Mouse (Mus musculus) small intestine, adult 2 months (tissue): ENCODE results near the gene Mum1. TPM values are rescaled to one million over a fixed set of nuclear protein-coding genes. Genes with fewer than 3 reads are reported as not detected.

Experiments
- H3K27ac ChIP-seq: fragments of 200-500 bp; 2 replicates; pipeline ENCODE4 v1.5.1; 2012; ENCODE audit warnings: low read depth, low read length, control low read depth, inconsistent platforms; ENCODE audit not compliant: insufficient read depth
- H3K27me3 ChIP-seq: fragments of 200-500 bp; 2 replicates; pipeline ENCODE4 v1.6.1; 2012; ENCODE audit warnings: mild to moderate bottlenecking, moderate library complexity, low read length, inconsistent platforms; ENCODE audit not compliant: control insufficient read depth, insufficient read depth
- H3K36me3 ChIP-seq: fragments of 200-500 bp; 2 replicates; pipeline ENCODE4 v1.6.1; 2012; ENCODE audit warnings: mild to moderate bottlenecking, low read length, control low read depth, inconsistent platforms; ENCODE audit not compliant: control insufficient read depth, insufficient read depth
- H3K4me1 ChIP-seq: fragments of 200-500 bp; 2 replicates; pipeline ENCODE4 v1.6.1; 2012; ENCODE audit warnings: low read length, inconsistent platforms, mixed read lengths; ENCODE audit not compliant: control insufficient read depth, insufficient read depth, insufficient read length
- H3K4me3 ChIP-seq: fragments of 200-500 bp; 2 replicates; pipeline ENCODE4 v1.5.1; 2012; ENCODE audit warnings: low read depth, mild to moderate bottlenecking, control low read depth, inconsistent platforms, low read length, moderate library complexity
- CTCF ChIP-seq: fragments of 200-500 bp; IDR thresholded peaks from 2 replicates; pipeline ENCODE4 v1.5.1; 2012; ENCODE audit warnings: low read depth, mild to moderate bottlenecking, control low read depth, inconsistent platforms, low read length, moderate library complexity, mixed read lengths; ENCODE audit not compliant: insufficient replicate concordance, insufficient read length; ENCODE audit errors: extremely low read depth
- POLR2A ChIP-seq: fragments of 200-500 bp; IDR thresholded peaks from 2 replicates; pipeline ENCODE4 v1.6.1; 2012; ENCODE audit warnings: low read depth, mild to moderate bottlenecking, control low read depth, inconsistent platforms, low read length, moderate library complexity
- WGBS: fragments of 180-500 bp; shearing (Covaris S2); methylation state at CpG from one replicate; pipeline ENCODE4 v1.1.7; 2018; 5-methylcytosine and 5-hydroxymethylcytosine counted together
- polyA plus RNA-seq: library from polyadenylated mRNA; depleted of rRNA; stranded (reverse); fragments of >200 nt; gene quantifications from 2 replicates; pipeline ENCODE4 v1.2.3, GENCODE M21; 2012

Mum1 gene
- polyA plus RNA-seq, 1 experiment: 23.7 TPM

- TF ChIP-seq POLR2A (no peak), CTCF (no peak)
Observed at GRCm38 (mm10) chr10:80252011-80252410, 25.8 kb downstream of the Mum1 start.

DNA sequence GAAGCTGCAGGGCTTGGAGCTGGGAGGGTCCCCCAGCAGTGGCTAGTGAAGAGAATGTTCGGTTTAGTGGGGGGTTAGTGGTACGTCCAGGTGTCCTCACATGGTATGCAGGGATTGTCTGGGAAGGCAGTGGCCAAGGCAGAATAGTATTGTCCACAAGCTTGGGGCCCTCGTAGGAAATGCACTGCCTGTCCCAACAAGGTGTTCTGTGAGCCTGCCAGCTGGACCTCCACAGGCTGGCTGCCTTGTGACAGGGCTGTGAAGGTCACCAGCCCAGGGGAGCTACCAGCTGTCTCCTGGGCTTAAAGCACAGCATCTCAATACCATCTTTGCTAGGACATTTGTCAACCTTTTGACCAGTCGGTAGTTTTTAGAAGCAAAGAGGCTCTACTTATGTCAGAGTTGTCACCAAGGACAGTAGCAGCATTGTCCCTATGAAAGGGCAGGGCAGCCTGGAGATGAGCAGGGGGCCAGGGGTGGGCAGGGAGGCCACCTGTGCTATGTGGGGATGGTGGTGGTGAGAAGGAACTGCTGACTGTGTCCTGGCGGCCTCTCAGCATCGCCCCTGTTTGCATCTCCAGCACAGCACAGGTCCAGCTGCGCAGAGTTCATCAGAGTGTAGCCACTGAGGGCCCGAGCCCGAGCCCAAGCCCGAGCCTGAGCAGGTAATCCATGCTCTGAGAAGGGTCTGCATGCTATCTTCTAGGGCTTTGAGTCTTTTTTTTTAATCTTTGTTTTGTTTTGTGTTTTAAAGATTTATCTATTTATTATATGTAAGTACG is 26.4 kb downstream of the Mum1 start:
- Histone ChIP-seq H3K27ac (no peak overlapping the region), H3K4me3 (no peak overlapping the region), H3K4me1 (peaks cover 15% of the 10 kb centered on the region), H3K36me3 (peaks cover 36% of the 10 kb centered on the region), H3K27me3 (no peaks in the 10 kb centered on the region)
- no peak for TF ChIP-seq POLR2A
- TF ChIP-seq CTCF: no peak
- WGBS: 89% methylated on average over 11 of the region's 11 CpGs

More at GRCm38 (mm10) chr10:80252011-80252410, 25.8 kb downstream of the Mum1 start:
- Histone ChIP-seq H3K27ac (no peak overlapping the region), H3K36me3 (peaks cover 36% of the 10 kb centered on the region), H3K4me1 (peaks cover 14% of the 10 kb centered on the region), H3K4me3 (no peak overlapping the region), H3K27me3 (no peaks in the 10 kb centered on the region)

DNA sequence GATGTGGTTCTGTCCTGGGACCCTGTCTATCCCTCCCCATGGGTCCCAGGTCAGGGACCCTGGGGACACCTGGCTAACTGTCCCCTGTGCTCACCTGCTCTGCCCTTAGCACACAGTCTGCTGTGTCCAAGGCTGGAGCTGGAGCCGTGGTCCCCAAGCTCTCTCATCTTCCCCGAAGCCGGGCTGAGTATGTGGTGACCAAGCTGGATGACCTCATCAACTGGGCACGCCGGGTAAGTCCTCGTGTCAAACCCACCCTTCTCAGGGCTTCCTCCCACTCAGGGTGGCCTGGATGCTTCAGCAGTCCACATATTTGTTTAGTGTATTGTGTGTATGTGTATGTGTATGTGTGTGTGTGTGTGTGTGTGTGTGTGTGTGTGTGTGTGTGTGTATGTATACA is 27.3 kb downstream of the Mum1 start:
- no peak for TF ChIP-seq POLR2A
- no peak for TF ChIP-seq CTCF
- H3K4me1 ChIP-seq: peaks cover 19% of the 10 kb centered on the region
- peaks cover 38% of the 10 kb centered on the region for H3K36me3 ChIP-seq
- H3K27me3 ChIP-seq: no peaks in the 10 kb centered on the region
- no peak overlapping the region for H3K27ac ChIP-seq
- no peak overlapping the region for H3K4me3 ChIP-seq
- 70% methylated on average over 6 of the region's 6 CpGs for WGBS

DNA sequence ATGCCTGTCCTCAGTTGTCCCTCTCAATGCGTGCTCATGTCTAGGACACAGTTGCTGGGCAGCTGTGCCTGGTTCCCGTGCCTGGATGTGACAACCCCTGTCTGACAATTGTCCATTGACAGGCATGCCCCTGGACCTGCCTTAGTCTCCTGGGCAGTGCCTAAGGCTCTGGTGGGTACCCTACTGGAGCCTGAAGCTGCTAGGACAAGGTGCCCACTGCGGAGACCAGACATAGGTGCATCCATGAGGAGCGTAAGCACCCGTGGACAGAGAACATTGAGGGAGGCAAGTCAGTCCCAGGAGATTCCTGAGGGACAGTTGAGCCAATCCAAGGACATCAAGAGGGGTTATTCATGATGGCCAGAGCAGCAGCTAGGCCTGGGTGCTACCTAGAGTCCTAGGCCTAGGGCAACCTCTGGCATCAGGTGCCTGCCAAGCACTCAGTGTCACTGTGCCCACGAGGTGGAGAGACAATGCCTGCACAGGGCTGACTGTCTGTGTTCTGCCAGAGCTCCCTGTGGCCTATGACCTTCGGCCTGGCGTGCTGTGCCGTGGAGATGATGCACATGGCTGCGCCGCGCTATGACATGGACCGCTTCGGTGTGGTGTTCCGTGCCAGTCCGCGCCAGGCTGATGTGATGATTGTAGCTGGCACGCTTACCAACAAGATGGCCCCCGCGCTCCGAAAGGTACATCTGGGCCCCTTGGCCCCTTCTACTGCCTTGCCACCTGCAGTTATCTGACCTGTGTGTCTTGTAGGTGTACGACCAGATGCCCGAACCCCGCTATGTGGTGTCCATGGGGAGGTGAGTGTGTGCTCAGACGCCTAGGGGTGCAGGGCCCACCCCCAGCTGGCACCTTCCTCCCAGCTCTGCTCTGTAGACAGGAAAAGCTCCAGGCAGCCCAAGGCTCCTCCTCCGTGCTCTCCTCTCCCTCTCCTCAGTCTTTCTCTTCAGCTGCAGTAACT is 28.4 kb downstream of the Mum1 start:
- no peaks in the 10 kb centered on the region for H3K27me3 ChIP-seq
- WGBS: 93% methylated on average over 26 of the region's 26 CpGs
- H3K4me1 ChIP-seq: peaks cover 20% of the 10 kb centered on the region
- peaks cover 40% of the 10 kb centered on the region for H3K36me3 ChIP-seq
- TF ChIP-seq POLR2A (no peak), CTCF (no peak)
- no peak overlapping the region for H3K4me3 ChIP-seq
- no peak overlapping the region for H3K27ac ChIP-seq

- TF ChIP-seq CTCF: no peak
- no peak for TF ChIP-seq POLR2A
- H3K36me3 ChIP-seq: peaks cover 40% of the 10 kb centered on the region
- no peak overlapping the region for H3K4me3 ChIP-seq
- H3K4me1 ChIP-seq: peaks cover 25% of the 10 kb centered on the region
- WGBS: 82% methylated on average over 5 of the region's 5 CpGs
- H3K27ac ChIP-seq: no peak overlapping the region
- H3K27me3 ChIP-seq: no peaks in the 10 kb centered on the region
Observed at GRCm38 (mm10) chr10:80255881-80256535, 29.8 kb downstream of the Mum1 start.

DNA sequence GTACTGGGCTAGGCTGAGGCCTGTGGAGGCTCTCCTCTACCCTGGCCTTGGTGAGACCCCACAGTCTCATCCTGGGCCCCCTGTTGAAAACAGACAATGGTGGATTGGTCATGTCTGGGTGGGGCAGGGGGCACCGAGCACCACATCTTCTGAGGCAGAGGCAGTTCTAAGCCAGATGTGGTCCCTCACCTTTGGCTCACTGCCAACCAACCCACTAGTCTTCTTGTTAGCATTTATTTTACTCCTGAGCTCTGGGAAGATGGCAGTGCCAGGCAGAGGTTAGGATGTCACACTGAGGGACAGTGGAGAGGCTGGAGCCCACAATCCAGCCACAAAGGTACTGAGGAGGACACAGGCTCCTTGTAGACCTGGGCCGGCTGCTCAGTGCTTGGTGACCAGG is 31.7 kb downstream of the Mum1 start:
- Histone ChIP-seq H3K27me3 (no peaks in the 10 kb centered on the region), H3K36me3 (peaks cover 40% of the 10 kb centered on the region), H3K27ac (no peak overlapping the region), H3K4me1 (peaks cover 25% of the 10 kb centered on the region), H3K4me3 (no peak overlapping the region)
- no peak for TF ChIP-seq POLR2A
- TF ChIP-seq CTCF: no peak
- WGBS: 82% methylated on average over 2 of the region's 2 CpGs
